Mouse (Mus musculus): ENCODE measurements at regions not wholly inside any gene's neighbourhood (a gene's known extent, or its start where the extent isn't known, plus 50 kb on each side); places are given as distances from the start of the nearest gene placed in this dataset.

GRCm38 (mm10) chr2:68530228-68530627 is 52.0 kb upstream of the 4933409G03Rik start:
- DNase-seq (ENCODE audit: low read depth, low spot score) = peak; percentile 51

- peak; percentile 51 for DNase-seq (ENCODE audit: low read depth, low spot score)
Measured at GRCm38 (mm10) chr2:68531099-68531498, 51.1 kb upstream of the 4933409G03Rik start.

Measured in brain, adult 2 months (tissue).